In the genomic region with DNA sequence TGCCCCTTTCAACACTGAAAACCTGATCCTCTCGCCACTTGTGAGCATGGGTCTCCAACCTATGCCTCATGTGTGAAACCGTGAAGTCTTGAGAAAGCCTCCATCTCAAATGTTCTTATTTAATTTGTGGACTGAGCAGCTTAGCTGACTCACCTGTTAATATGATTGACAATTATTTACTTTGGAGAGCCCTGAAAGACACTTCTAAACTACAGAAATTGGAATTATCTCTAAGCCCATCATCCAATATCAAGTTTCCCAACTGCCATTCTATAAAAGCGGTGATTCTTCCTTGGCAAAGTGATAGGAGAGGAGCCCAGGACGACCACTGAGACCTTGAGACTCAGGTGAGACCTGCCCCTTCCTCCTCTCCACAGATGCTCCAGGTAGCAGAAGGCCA, we compare ENCODE assay signal across 25 mouse cellular contexts. TPM values are rescaled to one million over a fixed set of nuclear protein-coding genes. Genes with fewer than 3 reads are reported as not detected.
DNase-seq lines count a peak whose midpoint lies in the region; TF ChIP-seq lines count a peak whose summit lies in the region.
"Had no signal": no experiment of that assay in that cellular context is flagged by ENCODE, and none has a peak within 500 bp of the region (broad histone marks: within the 10 kb centered on the region; RNA-seq: fewer than 3 reads in every experiment).

Bpifa1 (plus strand) TSS at position 301 of the 400 bp plus-strand sequence.

- H3K4me1 ChIP-seq in lung, adult 2 months (ENCODE audit: control insufficient read depth, insufficient read depth, low read length), result no peaks in the 10 kb centered on the region
- H3K4me1 ChIP-seq: embryonic facial prominence, embryonic 12.5 days; forebrain, embryonic 10.5 days; forebrain, embryonic 13.5 days; heart, embryonic 13.5 days; hindbrain, embryonic 12.5 days; hindbrain, embryonic 15.5 days had no signal

- no peak for TF ChIP-seq POLR2A in lung, adult 2 months (IDR thresholded peaks at IDR 0.05; ENCODE audit: borderline replicate concordance, extremely low read depth, low read depth, low read length)

- peak; percentile 74 for DNase-seq in heart, adult 11 months
- DNase-seq in heart, adult 9 months (ENCODE audit: low spot score in 2 of 2), result no peak
- no peak for DNase-seq in lung, adult 2 months
- DNase-seq in lung, postnatal 4 days, result no peak
- no peak for DNase-seq in thymus, postnatal 0 days (ENCODE audit: low spot score)
- DNase-seq in thymus, postnatal 36 days, result no peak
- DNase-seq: adrenal gland, postnatal 10 days; adrenal gland, postnatal 36 days; B cell, adult 2 months; cerebellum, adult 18-20 months; cerebellum, adult 9-10 months; cerebellum, postnatal 14 days; gastrocnemius, postnatal 10 days; gastrocnemius, postnatal 36 days had no signal

- H3K4me3 ChIP-seq in lung, adult 2 months (replicated peaks; ENCODE audit: extremely low read depth, low read depth, low read length), result no peak within 1 kb of the TSS
- H3K4me3 ChIP-seq: embryonic facial prominence, embryonic 12.5 days; forebrain, embryonic 10.5 days; forebrain, embryonic 13.5 days; heart, embryonic 13.5 days; hindbrain, embryonic 12.5 days; hindbrain, embryonic 15.5 days had no signal

- no peak for TF ChIP-seq CTCF in lung, adult 2 months (IDR thresholded peaks at IDR 0.05; ENCODE audit: insufficient read depth, low read length)

- WGBS in lung, adult 2 months, result 82% methylated on average over 4 of the region's 4 CpGs

RNA-seq across cellular contexts. Expression of gene Bpifa1, which starts in this region (rescaled TPM):
- polyA plus RNA-seq in lung, adult 2 months (2012; rRNA removed), result 295 and 710 TPM in 2 replicates
- polyA plus RNA-seq in thymus, postnatal 0 days (2015; fragmentation: Nextera tagmentation; extraction: Ambion mirVana), result 185 and 212 TPM in 2 replicates
- polyA plus RNA-seq: embryonic facial prominence, embryonic 12.5 days; forebrain, embryonic 10.5 days; forebrain, embryonic 13.5 days; forebrain, embryonic 16.5 days; G1E; heart, embryonic 13.5 days; heart, postnatal 0 days; hindbrain, embryonic 12.5 days; intestine, embryonic 14.5 days; Patski had no signal
